Mouse (Mus musculus): Measurements from ENCODE around the gene Ifi47. TPM values are rescaled to one million over a fixed set of nuclear protein-coding genes. Genes with fewer than 3 reads are reported as not detected.

Gene Ifi47
- polyA plus RNA-seq, 1 experiment: 8.7 TPM

GRCm38 (mm10) chr11:49068358-49068757 lies 8.0 kb upstream of the Ifi47 start:
- no peaks in the 10 kb centered on the region for H3K36me3 ChIP-seq (ENCODE audit: control insufficient read depth, insufficient read depth, low read length)
- H3K27ac ChIP-seq (ENCODE audit: insufficient read depth, low read depth, low read length): no peak overlapping the region
- H3K4me3 ChIP-seq (ENCODE audit: low read depth, low read length): no peak overlapping the region
- TF ChIP-seq CTCF (IDR thresholded peaks at IDR 0.05; ENCODE audit: extremely low read depth, insufficient read length, insufficient replicate concordance, low read depth, low read length) (no peak), POLR2A (IDR thresholded peaks at IDR 0.05; ENCODE audit: low read depth, low read length) (no peak)
- no peaks in the 10 kb centered on the region for H3K27me3 ChIP-seq (ENCODE audit: control insufficient read depth, insufficient read depth, low read length)
- no peaks in the 10 kb centered on the region for H3K4me1 ChIP-seq (ENCODE audit: control insufficient read depth, insufficient read depth, insufficient read length, low read length)
- WGBS: 78% methylated on average over 1 of the region's 1 CpGs

GRCm38 (mm10) chr11:49077012-49077411 lies 625 bp downstream of the Ifi47 start:
- no peaks in the 10 kb centered on the region for H3K36me3 ChIP-seq (ENCODE audit: control insufficient read depth, insufficient read depth, low read length)
- H3K4me3 ChIP-seq (ENCODE audit: low read depth, low read length): no peak overlapping the region
- 70% methylated on average over 1 of the region's 1 CpGs for WGBS
- no peaks in the 10 kb centered on the region for H3K27me3 ChIP-seq (ENCODE audit: control insufficient read depth, insufficient read depth, low read length)
- H3K4me1 ChIP-seq (ENCODE audit: control insufficient read depth, insufficient read depth, insufficient read length, low read length): peaks cover 14% of the 10 kb centered on the region; the same call in 1 of the 2 replicates
- TF ChIP-seq CTCF (IDR thresholded peaks at IDR 0.05; ENCODE audit: extremely low read depth, insufficient read length, insufficient replicate concordance, low read depth, low read length) (no peak), POLR2A (IDR thresholded peaks at IDR 0.05; ENCODE audit: low read depth, low read length) (no peak)
- H3K27ac ChIP-seq (ENCODE audit: insufficient read depth, low read depth, low read length): peak overlapping the region; percentile 29; the same call in 1 of the 2 replicates

GRCm38 (mm10) chr11:49078719-49079118 lies 2.3 kb downstream of the Ifi47 start:
- H3K4me1 ChIP-seq (ENCODE audit: control insufficient read depth, insufficient read depth, insufficient read length, low read length): peaks cover 14% of the 10 kb centered on the region; the same call in 1 of the 2 replicates
- WGBS: 36% methylated on average over 3 of the region's 3 CpGs
- no peaks in the 10 kb centered on the region for H3K36me3 ChIP-seq (ENCODE audit: control insufficient read depth, insufficient read depth, low read length)
- H3K27ac ChIP-seq (ENCODE audit: insufficient read depth, low read depth, low read length): no peak overlapping the region
- no peak for TF ChIP-seq CTCF (IDR thresholded peaks at IDR 0.05; ENCODE audit: extremely low read depth, insufficient read length, insufficient replicate concordance, low read depth, low read length)
- H3K27me3 ChIP-seq (ENCODE audit: control insufficient read depth, insufficient read depth, low read length): no peaks in the 10 kb centered on the region
- H3K4me3 ChIP-seq (ENCODE audit: low read depth, low read length): no peak overlapping the region

- TF ChIP-seq CTCF (IDR thresholded peaks at IDR 0.05; ENCODE audit: extremely low read depth, insufficient read length, insufficient replicate concordance, low read depth, low read length) (no peak), POLR2A (IDR thresholded peaks at IDR 0.05; ENCODE audit: low read depth, low read length) (no peak)
- 59% methylated on average over 1 of the region's 1 CpGs for WGBS
- peak overlapping the region; percentile 35 for H3K27ac ChIP-seq (ENCODE audit: insufficient read depth, low read depth, low read length)
- H3K4me1 ChIP-seq (ENCODE audit: control insufficient read depth, insufficient read depth, insufficient read length, low read length): peaks cover 15% of the 10 kb centered on the region; the same call in 1 of the 2 replicates
- no peaks in the 10 kb centered on the region for H3K36me3 ChIP-seq (ENCODE audit: control insufficient read depth, insufficient read depth, low read length)
- H3K27me3 ChIP-seq (ENCODE audit: control insufficient read depth, insufficient read depth, low read length): no peaks in the 10 kb centered on the region
- no peak overlapping the region for H3K4me3 ChIP-seq (ENCODE audit: low read depth, low read length)
Measured at GRCm38 (mm10) chr11:49080636-49081035, 4.2 kb downstream of the Ifi47 start.

- H3K27ac ChIP-seq (ENCODE audit: insufficient read depth, low read depth, low read length): peak overlapping the region; percentile 35; the same call in 1 of the 2 replicates
Measured at GRCm38 (mm10) chr11:49081356-49081755, 5.0 kb downstream of the Ifi47 start.

GRCm38 (mm10) chr11:49081886-49082285 lies 5.5 kb downstream of the Ifi47 start:
- WGBS: 73% methylated on average over 3 of the region's 3 CpGs
- Histone ChIP-seq H3K27me3 (ENCODE audit: control insufficient read depth, insufficient read depth, low read length) (no peaks in the 10 kb centered on the region), H3K36me3 (ENCODE audit: control insufficient read depth, insufficient read depth, low read length) (no peaks in the 10 kb centered on the region), H3K4me3 (ENCODE audit: low read depth, low read length) (no peak overlapping the region), H3K27ac (ENCODE audit: insufficient read depth, low read depth, low read length) (peak overlapping the region; percentile 57), H3K4me1 (ENCODE audit: control insufficient read depth, insufficient read depth, insufficient read length, low read length) (peaks cover 19% of the 10 kb centered on the region; the same call in 1 of the 2 replicates)
- no peak for TF ChIP-seq POLR2A (IDR thresholded peaks at IDR 0.05; ENCODE audit: low read depth, low read length)
- no peak for TF ChIP-seq CTCF (IDR thresholded peaks at IDR 0.05; ENCODE audit: extremely low read depth, insufficient read length, insufficient replicate concordance, low read depth, low read length)

More at GRCm38 (mm10) chr11:49081356-49081755, 5.0 kb downstream of the Ifi47 start:
- Histone ChIP-seq H3K4me1 (ENCODE audit: control insufficient read depth, insufficient read depth, insufficient read length, low read length) (peaks cover 17% of the 10 kb centered on the region; the same call in 1 of the 2 replicates), H3K27me3 (ENCODE audit: control insufficient read depth, insufficient read depth, low read length) (no peaks in the 10 kb centered on the region), H3K4me3 (ENCODE audit: low read depth, low read length) (no peak overlapping the region), H3K36me3 (ENCODE audit: control insufficient read depth, insufficient read depth, low read length) (no peaks in the 10 kb centered on the region)
- 49% methylated on average over 4 of the region's 4 CpGs for WGBS
- TF ChIP-seq POLR2A (IDR thresholded peaks at IDR 0.05; ENCODE audit: low read depth, low read length) (no peak), CTCF (IDR thresholded peaks at IDR 0.05; ENCODE audit: extremely low read depth, insufficient read length, insufficient replicate concordance, low read depth, low read length) (no peak)

- 71% methylated on average over 1 of the region's 1 CpGs for WGBS
- Histone ChIP-seq H3K27me3 (ENCODE audit: control insufficient read depth, insufficient read depth, low read length) (no peaks in the 10 kb centered on the region), H3K4me1 (ENCODE audit: control insufficient read depth, insufficient read depth, insufficient read length, low read length) (peaks cover 23% of the 10 kb centered on the region; the same call in 1 of the 2 replicates), H3K36me3 (ENCODE audit: control insufficient read depth, insufficient read depth, low read length) (no peaks in the 10 kb centered on the region), H3K27ac (ENCODE audit: insufficient read depth, low read depth, low read length) (no peak overlapping the region), H3K4me3 (ENCODE audit: low read depth, low read length) (no peak overlapping the region)
- TF ChIP-seq CTCF (IDR thresholded peaks at IDR 0.05; ENCODE audit: extremely low read depth, insufficient read length, insufficient replicate concordance, low read depth, low read length) (no peak), POLR2A (IDR thresholded peaks at IDR 0.05; ENCODE audit: low read depth, low read length) (no peak)
Measured at GRCm38 (mm10) chr11:49083146-49083545, 6.8 kb downstream of the Ifi47 start.
